Mouse (Mus musculus): Measurements from ENCODE around the gene Srsf9.

- TF ChIP-seq EP300 (IDR thresholded peaks at IDR 0.05; ENCODE audit: low read depth): no peak
- peak; percentile 97 for TF ChIP-seq CTCF (IDR thresholded peaks at IDR 0.05; ENCODE audit: low read depth)
Measured at GRCm38 (mm10) chr5:115347564-115347963, 20.6 kb downstream of the Srsf9 start.
